Mouse (Mus musculus) adrenal gland (tissue): ENCODE measurements at regions not wholly inside any gene's neighbourhood (a gene's known extent, or its start where the extent isn't known, plus 50 kb on each side); places are given as distances from the start of the nearest gene placed in this dataset.

Experiments
- intact Hi-C: fragments of 180-260 bp; cut with DNase I; formaldehyde crosslinking; loops from one replicate; pipeline ENCODE4 v1.15.1; 2025

- intact Hi-C loops, result no loop called here
Observed at GRCm38 (mm10) chr16:50852081-50852480, 261.1 kb upstream of the Ccdc54 start.

DNA sequence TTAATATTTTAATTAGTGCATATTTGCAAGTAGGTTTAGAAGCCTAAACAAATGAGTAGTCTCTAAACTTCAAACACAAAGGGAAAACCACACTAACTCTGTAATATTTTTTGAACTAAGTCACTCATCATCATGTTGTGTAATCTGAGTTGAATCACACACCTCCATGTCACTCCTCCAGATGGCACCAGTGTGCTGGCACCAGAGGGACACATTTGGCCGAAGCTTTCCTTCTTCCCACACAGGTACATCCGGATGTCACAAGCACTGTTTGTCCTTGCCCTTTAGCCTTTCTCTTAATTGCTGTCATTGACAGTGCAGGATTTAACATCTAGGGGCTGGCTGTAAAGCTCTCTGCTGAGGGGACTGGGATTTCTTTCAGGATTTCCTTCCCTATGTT, 256.7 kb upstream of the Ccdc54 start:
- intact Hi-C loops, result no loop called here

GRCm38 (mm10) chr16:50846505-50846904, 255.6 kb upstream of the Ccdc54 start:
- intact Hi-C loops, result no loop called here

DNA sequence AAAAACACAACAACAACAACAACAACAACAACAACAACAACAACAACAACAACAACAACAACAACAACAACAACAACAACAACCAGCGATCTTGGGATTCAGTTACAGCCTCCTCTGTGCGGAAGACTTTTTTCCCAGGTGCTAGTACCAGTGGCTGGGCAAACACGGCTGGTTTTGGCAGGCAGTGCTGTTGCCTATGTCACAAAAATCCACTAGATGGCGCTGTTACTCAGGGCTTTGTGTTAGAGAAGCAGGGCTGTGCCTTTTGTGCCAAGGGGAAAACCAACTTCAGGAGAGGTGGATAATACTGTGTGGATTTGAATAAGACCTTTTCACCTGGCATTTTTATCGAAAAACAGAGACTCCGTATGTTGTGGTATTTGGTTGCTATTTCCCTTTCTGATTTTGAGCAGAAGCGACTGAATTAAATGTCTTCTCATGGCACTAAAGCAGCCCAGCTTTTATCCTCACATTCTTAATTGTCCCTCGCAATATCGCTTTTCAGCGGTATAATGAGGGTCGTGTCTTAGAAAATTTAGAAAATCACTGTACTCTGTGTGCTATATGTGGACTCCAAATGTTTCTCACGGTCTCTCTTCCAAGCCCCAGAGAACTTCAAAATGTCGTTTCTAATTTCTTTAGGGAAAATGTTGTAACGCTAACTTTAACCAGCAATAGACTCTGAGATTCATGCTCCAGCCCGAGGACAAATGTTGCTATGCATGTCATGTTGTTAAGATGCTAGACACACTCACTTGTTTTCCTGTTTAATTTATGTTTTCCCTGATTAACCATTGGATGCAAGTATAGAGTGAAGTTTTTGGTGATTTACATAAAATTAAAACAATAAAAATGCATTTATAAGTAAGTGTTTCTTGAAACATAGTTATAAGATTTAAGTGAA, 251.0 kb upstream of the Ccdc54 start:
- intact Hi-C loops, result no loop called here

- intact Hi-C loops, result no loop called here
Observed at GRCm38 (mm10) chr16:50841205-50841604, 250.3 kb upstream of the Ccdc54 start.

DNA sequence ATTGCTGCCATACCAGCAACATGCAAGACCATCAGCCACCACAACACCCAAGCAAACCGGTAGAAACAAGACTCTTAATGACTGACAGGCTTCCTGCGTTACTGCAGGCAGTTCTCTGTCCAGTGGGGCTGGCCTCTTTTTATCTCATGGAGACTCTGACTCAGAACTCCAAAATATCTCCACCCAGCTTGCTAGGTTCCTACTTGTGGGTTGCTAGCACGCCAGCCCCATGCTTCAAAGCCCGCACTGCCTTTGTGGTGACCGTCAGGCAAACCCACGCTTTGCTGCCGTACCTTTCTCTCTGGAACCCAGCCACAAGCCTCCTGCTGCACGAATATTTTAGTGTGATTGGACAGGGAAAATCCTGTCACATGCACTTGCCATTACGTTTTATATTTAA, 248.7 kb upstream of the Ccdc54 start:
- intact Hi-C loops, result no loop called here

- intact Hi-C loops, result no loop called here
Observed at GRCm38 (mm10) chr16:50837416-50837815, 246.5 kb upstream of the Ccdc54 start.

GRCm38 (mm10) chr16:50836457-50836856, 245.5 kb upstream of the Ccdc54 start:
- intact Hi-C loops, result no loop called here

GRCm38 (mm10) chr16:50833357-50833756, 242.4 kb upstream of the Ccdc54 start:
- intact Hi-C loops, result no loop called here

DNA sequence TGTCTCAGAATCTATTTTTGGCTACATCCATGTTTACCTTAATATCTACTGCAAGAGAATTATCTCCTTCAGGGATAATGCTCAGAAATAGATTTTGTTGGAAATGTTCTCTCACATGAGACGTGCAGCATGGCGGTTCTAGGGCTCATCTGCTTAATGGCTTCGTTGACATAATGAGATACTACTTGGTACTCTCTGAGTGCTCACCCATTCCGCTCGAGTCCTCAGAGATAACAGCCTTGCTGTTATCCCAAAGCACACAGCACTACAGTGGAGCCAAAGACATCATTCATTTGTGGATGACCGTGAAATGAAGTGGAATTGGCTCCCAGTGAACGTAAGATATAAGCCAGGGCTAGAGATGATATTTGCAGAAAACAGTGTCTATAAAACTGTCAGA, 231.4 kb upstream of the Ccdc54 start:
- intact Hi-C loops, result no loop called here

- intact Hi-C loops, result no loop called here
Observed at GRCm38 (mm10) chr16:50814626-50815025, 223.7 kb upstream of the Ccdc54 start.

DNA sequence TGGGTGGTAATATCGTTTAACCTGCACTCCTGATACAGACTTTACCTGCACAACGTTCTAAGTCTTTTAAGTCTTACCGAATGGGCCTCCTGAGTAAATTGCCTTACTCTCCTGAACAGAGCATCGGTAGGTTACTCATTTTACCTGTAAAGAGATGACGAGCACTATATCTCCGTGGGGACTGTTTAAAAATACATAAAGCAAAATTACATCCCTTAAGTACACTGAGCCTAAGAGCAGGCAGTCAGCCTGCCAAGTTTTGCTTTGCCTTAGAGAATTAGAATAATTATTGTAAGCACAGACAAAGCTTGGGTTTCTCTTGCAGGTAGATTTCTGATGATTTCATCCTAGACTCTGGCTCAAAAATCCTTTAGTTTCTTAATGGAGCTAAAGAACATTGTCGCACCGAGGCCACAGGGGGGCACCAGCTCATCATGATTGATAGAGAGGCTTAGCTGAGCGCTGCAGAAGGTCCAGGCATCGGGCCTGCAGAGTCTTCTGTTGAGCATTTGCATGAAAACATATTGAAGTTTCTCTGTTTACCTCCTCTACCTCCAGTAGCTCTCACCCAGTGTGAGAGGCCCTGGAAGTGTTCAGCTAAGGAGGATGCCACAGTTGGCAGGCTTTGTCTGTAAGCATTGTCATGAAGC, 208.3 kb upstream of the Ccdc54 start:
- intact Hi-C loops, result no loop called here

DNA sequence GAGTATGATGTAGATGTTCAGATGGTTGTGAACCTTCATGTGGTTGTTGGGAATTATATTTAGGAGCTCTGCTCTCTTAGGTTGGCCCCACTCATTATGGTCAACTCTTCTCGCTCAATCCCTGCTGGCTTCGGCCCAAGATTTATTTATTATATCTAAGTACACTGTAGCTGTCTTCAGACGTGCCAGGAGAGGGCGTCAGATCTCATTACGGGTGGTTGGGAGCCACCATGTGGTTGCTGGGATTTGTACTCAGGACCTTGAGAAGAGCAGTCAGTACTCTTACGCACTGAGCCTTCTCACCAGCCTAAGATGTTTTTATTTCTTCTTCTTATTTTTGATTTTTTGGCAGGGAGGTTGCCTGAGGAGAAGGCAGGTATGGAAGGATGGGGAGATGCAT, 207.1 kb upstream of the Ccdc54 start:
- intact Hi-C loops, result no loop called here

- intact Hi-C loops, result no loop called here
Observed at GRCm38 (mm10) chr16:50792960-50793359, 202.0 kb upstream of the Ccdc54 start.

GRCm38 (mm10) chr16:50792506-50792905, 201.6 kb upstream of the Ccdc54 start:
- intact Hi-C loops, result no loop called here

DNA sequence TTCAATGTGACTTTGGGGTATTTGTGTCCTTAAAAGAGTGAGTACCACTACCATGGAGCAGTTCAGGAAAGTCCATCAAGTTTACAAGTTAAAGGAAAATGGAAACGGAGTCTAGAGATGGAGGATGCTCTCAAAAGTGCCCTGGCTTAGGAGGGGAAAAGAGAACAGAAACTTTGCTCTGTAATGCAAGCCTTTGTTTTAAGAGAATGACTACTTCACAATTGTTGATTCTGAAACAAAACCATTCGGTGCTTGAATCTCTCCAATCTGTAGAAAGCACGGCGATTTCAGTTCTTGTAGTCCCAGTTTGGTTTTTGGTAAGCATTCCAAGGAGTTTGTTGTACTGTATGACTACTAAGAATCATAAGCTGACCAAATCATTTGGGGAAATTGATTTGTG, 197.7 kb upstream of the Ccdc54 start:
- intact Hi-C loops, result no loop called here

DNA sequence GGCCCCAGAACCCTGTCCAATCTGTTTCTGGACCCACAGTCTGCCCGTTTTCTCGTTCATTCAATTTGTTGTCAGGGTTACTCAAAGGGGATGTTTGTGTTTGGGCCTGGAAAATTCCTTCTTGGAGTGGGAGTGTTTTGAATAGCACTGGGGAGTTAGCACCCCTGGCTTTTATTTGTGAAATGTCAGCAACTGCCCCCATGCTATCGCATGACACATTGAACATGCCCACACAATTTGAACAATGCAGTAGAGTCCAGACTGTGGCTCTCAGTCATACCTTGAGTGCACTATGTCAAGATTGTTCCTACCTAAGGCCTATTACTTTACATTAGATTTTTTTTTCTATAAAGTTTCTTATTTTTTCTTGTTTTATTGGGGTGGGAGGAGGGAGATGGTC, 195.2 kb upstream of the Ccdc54 start:
- intact Hi-C loops, result no loop called here

GRCm38 (mm10) chr16:50785384-50785783, 194.4 kb upstream of the Ccdc54 start:
- intact Hi-C loops, result no loop called here

- intact Hi-C loops, result no loop called here
Observed at GRCm38 (mm10) chr16:50784651-50785228, 193.8 kb upstream of the Ccdc54 start.

DNA sequence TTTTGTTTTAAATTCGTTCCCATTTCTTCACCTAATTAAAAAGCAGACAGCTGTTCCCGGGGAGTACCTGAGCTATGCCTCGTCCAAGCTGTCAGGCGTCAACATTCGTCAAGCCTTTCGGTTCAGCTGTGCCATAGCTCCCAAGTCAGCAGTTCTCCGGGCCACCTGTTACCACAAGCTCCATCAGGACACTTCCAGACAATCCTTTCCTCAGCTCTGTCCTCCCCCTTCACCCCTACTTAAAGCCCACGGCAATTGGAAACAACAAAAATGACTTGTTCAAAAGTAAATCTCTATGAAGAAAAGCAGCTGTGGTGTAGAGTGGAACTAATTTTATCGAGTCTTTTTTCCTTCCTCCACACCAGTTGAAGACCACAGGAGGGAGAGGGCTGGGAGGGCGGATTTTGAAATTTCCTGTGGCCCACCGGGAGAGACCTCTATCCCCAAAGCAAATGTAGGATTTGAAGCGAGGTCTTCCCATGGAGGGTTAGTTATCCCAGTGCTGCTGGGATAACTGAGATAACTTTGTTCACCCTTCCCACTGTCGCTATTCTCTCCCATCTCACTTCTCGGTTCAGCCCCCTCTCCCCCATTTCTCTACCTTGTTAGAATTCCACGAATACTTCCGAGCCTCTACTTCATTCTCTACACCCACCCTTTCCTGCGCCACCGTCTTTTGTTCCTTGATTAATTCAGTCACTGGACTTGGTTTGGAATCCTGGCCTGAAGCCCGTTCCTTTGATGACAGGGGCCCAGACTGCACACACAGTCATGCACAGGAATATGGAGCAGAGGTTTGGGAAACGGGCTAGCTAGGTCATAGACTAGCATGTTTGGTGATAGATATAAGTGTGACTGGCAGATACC, 193.1 kb upstream of the Ccdc54 start:
- intact Hi-C loops, result no loop called here

GRCm38 (mm10) chr16:50783240-50783639, 192.3 kb upstream of the Ccdc54 start:
- intact Hi-C loops, result no loop called here
